Mouse (Mus musculus) retina, postnatal 1 day (tissue): ENCODE measurements around the gene Dnajc16.
"Not testable (repeated sequence)": the region's sequence is repeated elsewhere in the genome, so short reads cannot be mapped to it uniquely, and the experiment has no call there.

Experiments used
- DNase-seq: peaks from one replicate; pipeline ENCODE4 v3.0.0-alpha.2; 2012

Gene Dnajc16

DNA sequence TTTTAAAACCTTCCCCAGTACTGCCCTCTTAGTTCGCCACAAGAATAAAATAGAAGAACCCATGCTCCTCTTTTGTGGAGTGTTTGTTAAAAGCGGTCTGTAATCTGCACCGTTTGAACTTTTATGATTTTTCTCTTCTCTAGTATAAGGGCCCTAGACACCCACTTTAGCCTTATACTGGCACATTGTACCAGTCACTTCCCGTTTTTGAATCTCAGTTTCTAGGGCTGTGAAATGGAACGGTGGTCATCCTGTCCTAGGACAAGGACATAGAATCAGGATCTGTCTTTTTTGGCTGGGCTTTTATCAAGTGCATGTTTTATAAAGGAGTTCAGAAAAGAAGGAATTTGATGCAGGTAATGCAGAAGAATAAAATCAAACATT lies 3.4 kb upstream of the Dnajc16 start:
- no peak for DNase-seq

DNA sequence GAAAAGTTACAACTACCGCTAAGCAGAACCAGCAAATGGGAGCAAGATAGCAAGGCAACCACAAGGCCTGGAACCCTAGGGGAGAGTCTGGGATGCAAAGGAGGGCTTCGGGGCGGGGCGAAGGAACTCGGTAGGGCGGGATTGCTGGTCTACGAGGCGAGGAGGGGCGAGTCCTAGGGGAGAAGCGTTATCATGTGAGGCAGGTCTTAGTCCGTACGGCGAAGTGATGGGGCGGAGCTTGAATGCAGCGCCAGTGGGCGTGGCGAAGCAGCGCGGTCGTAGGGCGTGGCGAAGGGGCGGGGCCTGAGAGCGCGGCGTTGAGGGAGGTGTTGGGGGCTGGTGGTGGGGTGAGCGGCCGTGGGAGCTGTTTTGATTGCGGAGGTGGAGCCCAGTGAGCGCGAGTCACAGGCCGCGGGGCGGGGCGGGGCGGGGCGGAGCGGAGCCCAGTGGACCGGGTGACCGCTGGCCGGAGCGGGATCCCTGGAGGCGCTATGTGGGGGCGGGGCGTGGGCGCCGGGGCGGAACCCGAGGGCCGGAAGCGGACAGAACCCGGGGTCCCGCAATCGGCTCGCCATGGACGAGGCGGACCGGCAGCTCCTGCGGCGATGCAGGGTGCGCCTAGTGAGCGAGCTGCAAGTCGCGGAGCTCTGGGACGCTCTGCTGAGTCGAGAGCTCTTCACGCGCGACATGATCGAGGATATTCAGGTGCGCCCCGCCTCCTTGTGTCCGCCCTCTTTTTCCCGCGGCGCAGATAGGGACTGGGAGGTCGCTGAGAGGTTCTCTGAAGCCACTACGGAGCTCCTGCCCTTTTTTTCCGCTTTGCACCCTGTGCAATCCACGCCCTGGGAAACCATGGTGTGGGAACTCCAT lies 2.8 kb upstream of the Dnajc16 start, which contains the start of gene Casp9:
TSS of gene Casp9 (plus strand) at position 331 of the 870 bp plus-strand sequence.
- DNase-seq, result peak; percentile 98

DNA sequence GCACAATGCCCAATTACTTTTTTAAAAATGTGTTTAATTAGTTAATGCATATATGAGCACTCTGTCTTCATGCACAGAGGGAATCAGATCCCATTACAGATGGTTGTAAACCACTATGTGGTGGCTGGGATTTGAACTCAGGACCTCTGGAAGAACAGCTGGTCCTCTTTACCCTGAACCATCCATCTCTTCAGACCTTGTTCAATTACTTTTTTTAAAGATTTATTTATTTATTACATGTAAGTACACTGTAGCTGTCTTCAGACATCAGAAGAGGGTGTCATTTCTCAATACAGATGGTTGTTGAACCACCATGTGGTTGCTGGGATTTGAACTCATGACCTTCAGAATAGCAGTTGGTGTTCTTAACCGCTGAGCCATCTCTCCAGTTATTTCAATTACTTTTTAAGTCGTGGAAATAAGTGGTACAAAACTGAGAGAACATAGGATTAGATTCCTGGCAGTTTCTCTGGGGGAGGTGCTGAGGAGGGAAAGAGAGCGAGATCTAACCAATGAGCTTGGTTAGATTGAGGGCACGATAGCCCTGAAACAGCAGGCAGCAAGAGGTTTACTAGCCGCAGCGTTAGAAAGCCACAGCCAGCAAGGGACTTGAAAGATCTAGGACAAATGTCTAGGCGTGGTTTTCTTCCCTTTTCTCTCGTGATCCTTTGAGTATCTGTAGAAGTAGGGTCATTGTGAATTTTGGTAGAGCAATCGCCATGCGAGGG lies 2.0 kb upstream of the Dnajc16 start:
- no peak for DNase-seq

DNA sequence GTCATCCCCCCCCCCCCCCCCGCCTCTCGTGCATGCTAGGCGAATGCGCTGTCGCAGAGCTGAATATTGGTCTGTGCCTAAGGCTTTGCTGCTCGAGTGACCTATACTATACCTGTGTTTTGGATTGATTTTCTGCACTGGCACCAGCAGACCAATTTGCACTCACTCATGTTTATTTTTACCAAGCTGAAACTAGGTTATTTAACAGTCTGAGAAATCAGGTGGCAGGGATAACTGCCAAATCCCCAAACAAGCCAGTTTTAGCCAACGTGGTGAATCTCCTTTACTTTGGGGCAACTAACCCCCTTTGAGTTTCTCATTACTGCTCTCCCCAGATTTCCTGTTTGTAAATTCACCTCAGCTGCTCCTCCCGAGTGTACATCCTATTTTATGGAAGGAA lies 1.2 kb upstream of the Dnajc16 start:
- no peak for DNase-seq

DNA sequence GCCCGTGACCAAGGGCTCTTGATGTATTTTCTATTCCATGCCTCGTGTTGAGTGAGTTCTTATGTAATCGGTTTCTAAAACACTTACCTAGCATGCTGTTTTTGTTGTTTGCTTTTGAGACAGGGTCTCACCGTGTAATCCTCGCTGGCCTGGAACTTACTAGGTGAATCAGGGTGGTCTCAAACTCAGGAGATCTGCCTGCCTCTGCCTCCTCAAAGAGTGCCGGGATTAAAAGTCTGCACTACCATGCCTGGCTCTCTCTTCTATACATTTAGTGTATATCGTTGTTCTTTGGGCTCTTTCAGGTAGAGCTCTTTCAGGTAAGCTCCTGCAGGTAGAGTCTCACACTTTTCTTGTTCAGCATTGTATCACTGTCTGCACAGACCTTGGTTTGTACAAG lies 755 bp upstream of the Dnajc16 start:
- DNase-seq, result no peak

DNA sequence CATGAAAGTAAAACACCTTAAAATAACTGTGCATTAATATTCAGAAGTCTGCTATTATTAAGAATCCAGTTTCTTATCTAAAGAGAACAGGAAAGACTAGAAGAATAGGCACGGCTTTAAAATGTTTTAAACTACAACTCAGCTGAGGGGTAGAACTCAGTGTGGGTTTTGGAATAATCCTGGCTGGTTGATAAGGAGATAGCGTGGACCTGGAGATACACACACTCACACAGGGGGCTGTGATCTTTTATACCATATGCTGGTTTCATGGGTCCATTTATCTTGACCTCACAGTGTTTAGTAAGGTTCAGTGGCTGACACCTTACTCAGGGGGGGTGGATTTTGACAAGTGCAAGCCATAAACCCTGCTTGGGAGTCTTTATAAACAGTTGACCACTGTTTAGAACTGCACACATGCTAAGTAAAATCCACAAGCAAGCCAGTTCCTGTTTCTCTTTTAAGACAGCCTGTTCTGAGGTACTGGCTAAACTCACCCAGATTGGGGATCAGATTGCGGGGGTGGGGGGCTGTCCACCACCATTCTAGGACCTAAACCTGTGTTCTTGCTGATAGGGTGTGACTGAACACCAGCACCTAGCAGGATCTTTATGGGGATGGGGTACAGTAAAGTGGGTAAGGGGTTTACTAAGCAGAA lies 1.0 kb downstream of the Dnajc16 start:
- DNase-seq, result no peak

DNA sequence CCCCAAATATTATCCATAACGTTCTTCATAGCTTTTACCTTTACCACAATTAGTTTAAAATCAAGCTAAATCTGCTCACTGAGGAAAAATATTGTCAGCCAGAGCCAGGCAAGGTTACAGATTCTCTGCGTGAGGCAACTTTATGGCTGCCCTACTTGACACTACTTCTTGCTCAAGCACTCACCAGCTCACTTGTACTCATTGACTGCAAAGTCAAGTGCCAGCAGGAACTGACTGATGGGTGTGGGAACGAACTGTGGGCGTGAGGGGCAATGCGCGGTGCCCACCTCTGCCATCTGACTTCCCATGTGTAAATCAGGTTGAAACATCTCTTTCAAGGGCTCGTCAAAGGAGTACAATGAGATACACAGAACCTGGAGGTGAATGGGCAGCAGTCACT lies 3.3 kb downstream of the Dnajc16 start:
- no peak for DNase-seq

DNA sequence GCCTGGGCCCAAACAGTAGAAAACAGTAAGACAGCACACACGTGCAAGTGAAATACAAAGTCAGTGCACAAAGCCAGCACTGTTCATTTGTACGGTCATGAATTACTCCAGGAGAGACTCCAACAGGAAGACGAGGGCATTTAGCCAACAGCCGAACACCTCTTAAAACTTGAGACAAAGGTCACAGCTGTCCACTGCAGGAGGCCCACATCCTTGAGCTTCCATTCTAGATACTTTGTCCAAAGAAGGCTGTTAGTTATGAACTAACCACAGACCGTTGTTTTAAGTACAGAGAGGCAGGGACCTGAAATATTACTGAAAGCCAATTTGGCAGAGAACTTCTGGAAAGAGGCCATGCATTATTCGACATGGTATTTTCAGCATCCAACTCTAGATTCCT lies 3.7 kb downstream of the Dnajc16 start:
- no peak for DNase-seq

DNA sequence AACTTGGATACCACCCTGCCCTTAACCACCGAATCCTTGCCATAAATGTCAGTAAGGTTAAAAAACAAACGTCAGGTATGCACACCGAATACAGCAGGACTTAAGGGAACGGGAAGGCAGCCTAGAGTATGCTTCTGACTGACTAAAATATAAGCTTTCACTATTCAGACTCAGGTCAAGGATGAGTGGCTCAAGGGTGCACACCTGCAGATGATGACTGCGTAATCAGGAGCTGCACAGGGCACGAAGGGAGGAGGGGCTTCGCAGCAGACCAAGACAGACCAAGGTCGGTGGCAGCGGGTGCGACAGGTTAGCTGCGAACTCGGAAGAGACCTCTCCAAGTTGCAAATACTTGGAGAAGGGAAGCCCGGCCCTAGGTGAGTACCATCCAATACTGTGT lies 4.6 kb downstream of the Dnajc16 start:
- no peak for DNase-seq

DNA sequence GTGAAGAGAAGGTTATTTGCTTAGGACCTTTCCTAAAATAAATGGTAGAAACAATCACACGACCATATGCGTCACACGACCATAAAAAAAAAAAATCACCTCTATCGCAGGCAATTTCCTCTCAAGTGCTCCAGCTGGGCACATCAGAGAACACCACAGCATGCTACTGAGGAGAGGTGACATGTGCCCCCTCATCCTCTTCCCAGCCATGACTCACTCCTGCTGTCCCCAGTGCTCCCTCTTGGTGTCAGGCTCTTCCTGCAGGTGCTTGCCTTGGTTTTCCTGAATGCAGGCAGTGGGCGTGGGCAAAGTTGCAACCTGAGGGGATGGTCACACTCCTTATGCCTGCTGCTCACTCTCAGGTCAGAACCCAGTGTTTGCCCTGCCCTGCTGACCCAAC lies 5.9 kb downstream of the Dnajc16 start:
- DNase-seq, result no peak

DNA sequence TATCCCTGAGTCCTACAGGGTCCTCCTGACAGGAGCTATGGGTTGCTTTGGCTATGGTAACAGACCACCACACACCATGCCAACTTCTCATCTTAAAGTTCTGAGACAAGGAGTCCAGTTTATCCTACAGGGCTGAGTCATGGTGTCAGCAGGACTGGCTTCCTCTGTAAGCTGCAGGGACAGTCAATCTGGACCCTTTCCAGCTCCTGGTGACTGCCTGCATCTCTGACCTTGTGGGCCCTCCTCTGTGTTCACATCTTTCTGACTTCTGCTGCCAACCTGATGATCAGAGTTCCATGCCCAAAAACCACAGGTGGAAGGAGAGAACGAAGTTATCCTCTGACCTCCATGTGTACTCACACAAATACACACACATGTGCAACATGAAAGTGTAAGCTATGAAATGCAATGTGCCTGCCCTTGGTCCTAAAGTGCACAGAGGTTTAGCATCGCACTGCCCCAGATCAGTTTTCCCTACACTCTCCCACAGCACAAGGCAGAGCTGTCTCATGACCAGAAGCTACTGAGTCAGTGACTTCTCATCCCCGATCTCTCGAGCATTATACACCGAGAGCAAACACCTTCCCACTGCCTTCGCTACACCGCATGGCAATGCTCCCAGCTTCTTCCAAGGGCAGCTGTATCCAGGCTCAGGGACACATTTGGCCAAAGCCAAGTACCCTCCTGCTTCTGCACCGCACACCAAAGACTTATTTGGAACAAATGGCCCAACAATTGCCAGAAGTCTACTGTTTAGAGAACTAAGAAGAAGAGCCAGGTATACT lies 9.3 kb downstream of the Dnajc16 start:
- no peak for DNase-seq

DNA sequence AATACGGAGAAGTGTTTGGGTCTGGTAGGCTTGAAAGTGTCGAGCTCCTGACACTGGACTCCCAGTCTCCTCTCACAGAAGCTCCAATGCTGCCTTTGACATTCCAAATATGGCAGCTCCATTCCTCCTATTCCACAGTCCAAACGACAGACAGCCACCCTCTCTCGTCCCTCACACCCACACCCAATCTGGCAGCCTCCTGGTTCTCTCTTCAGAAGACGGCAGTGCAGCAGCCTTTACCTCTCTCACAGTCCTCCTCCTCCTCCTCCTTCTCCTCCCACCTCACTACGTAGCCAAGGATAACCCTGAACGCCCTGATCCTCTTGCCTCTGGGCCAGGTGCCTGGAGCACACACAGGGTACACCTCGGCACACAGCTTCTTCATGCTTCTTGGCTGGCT lies 10.9 kb downstream of the Dnajc16 start:
- no peak for DNase-seq

DNA sequence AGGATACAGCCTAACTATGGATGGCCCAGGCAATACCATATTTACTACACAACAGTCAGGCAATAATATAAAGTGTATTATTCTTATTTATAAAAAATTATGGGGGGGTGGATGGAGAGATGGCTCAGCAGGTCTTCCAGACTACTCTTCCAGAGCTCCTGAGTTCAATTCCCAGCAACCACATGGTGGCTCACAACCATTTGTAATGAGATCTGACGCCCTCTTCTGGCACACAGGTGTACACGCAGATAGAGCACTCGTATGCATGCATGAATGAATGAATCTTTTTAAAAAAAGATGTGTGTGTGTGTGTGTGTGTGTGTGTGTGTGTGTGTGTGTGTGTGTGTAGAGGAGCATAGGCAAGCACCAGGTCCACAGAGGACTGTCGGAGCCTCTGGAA lies 17.7 kb downstream of the Dnajc16 start:
- not testable (repeated sequence) for DNase-seq

DNA sequence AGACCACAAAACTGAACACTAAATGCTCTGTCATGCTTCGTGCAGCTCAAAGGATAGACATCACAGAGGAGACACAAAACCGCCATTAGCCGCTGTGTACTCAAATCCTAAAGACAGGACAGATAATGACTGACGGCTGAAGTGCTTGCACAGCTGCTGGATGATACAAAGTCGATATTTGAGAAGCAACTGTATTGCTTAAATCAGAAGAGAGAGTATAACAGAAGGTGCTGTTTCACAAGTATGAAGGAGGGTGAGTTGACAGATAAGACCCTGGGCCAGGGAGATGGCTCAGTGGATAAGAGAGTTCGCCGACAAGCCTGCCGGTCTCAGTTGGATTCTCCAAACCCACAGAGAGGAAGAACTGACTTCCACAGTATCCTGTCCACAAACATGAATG lies 18.9 kb downstream of the Dnajc16 start:
- no peak for DNase-seq

DNA sequence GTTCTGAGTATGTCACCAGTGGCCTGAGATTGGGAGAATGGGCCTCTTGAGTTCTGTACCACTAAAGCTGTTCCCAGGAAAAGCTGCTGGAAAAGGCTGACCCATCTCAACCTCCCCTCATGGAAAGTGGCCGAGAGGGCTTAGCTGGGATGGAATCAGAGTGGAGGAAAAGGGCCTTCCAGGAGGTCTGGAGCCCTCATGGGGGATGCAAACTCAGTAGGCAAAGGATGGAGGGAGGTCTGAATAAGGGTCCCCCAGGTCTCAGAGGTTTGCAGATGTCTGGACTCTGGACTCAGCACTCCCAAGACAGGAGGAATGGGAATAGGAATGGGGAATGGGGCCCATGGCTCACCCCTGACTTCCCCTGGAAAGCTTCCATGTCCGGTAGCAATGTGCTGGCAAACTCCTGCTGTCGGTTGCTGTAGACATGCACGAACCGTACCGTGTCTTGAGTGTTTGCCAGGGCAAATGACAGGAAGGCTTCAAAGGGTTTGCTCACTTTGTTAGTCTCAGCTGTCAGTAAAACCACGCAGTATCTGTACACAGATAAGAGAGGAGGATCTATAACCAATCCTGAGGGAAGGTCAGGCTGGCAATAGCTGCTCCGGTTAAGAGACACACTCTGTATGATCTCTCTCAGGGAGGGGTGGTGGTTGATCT lies 21.1 kb downstream of the Dnajc16 start:
- no peak for DNase-seq

DNA sequence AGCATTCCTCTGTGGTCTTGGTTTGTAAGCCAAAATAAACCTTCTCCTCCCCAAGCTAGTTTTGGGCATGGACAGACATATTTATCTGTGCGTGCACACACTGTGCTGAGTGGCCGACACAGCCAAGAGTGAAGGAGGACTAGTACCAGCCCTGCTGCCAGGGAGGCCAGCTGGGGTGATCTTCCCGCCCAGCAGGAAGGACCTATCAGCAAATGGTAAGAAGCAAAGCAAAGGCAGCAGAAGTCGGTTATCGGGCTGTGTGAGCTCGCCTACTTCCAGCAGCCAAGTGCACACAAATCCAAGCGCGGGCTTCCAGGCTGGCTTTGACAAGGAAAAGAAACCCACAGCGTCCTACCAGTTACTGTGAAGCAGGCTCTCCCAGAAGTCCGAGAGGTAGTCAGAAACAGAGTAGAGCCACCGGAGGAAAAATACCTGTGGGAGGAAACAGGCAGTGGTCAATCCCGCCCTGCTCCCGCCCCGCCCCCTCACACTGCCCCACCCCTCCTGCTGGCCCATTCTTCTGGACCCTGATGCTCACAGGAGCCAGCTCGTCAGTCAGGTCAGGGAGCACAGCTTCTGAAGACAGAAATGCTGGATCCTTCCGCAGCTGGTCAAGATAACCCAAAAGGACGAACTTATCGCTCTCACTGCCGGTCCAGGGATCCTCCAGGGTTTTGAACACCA lies 23.2 kb downstream of the Dnajc16 start:
- no peak for DNase-seq

DNA sequence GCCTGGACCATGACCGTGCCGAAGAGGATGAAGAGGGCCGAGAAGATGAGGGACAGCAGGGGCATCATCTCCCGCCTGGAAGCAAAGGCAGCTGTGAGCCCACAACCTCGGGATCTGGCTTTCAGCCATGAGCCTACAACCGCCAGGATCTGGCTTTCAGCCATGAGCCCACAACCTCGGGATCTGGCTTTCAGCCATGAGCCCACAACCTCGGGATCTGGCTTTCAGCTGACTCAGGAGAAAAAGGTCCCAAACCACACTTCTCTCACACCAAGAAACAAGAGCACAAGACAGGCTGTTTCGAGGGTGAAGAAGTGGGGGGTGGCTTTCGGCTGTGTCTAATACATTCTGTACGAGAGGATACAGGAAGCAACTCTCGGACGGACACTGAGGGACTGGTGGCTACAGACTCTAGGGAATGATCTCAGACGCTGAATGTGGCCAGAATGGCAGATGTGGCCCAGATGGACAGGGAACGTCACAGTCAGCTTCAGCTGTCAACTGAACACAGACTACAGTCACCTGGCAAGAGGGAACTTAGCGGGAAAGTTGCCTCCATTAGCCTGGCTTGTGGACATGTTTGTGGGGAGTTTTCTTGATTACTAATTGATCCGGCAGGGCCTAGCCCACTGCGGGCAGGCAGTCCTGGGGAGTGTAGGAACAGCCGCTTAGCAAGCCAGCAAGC lies 23.9 kb downstream of the Dnajc16 start:
- peak; percentile 50 for DNase-seq

DNA sequence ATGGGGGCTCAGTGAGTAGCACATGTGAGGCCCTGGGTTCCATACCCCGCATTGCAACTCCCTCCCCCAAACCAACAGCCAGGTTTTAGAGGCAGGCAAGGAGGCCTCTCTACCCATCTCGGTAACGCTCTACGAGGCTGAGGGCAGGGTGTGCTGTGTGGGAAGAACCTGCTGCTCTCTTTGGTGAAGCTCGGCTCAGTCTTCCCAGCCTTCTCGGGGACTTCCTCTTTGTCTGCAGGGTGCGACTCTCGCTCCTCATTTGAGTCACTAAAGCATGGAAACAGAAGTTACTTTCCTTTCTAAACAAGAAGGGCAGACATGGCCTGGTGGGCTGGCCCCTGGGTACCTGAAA lies 24.4 kb downstream of the Dnajc16 start:
- DNase-seq, result no peak

DNA sequence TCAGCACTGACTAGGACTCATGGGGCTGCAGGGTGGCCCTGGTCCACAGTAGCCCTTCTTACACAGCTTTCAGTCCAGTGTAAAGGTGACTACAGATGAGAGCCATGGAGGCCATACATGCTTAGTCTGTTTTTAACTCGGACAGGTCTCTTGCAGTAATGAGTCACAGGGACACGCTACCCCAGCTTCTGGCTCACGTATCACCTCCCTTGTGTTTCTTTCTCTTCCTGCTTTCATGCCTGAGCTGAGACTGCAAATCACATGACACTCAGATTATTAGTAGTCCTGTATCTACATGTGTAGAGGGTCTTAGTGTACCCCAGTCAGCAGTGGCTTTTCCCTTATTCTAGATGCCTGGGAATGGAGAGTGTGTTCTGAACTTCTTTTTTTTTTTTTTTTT lies 25.7 kb downstream of the Dnajc16 start:
- DNase-seq, result no peak

DNA sequence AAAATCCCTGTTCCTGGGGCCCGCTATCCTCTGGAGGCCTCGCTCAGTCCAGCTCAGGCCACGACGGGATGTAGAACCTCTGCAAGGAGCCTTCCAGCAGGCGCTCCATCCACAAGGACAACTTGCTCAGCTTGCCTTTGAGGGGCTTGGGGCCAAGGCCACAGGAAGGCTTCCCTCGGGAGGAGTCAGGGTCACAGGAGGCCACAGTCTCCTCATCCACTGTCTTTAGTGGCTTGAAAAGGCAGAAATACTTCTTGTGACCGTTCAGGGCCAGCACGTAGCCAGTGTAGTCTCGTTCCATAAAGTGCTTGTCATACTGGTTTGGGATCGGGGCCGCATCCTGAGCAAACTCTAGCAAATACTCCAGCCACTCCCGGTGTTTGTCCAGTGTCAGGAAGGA lies 27.3 kb downstream of the Dnajc16 start:
- no peak for DNase-seq

DNA sequence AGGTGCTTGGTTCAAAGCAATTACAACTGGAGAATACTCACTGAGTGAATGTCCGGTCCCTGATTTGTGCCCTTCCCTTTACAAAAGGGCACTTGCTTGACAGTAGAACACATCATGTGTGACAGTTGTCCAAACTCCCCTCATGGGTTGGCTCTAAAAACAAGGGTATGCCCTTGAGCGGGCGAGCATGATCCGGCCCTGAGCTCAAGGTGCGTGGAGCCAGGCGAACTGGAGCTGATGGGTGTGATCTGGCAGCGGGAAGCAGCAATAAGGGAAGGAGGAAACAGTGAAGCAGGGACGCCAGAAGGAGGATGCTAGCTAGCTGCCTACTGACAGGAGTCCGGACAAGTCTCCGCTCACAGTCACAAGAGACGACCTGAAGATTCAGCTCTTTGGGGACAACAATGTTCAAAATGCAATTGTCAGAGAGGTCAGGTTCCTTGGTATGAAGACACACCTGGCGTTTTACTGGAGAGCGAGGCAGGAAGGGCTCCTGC lies 28.6 kb downstream of the Dnajc16 start:
- DNase-seq, result no peak
